Mouse (Mus musculus): Measurements from ENCODE around the gene Pla2g2f.

GRCm38 (mm10) chr4:138724354-138725126 is 32.9 kb downstream of the Pla2g2f start, which contains the start of gene Pla2g2c:
- TF ChIP-seq CTCF (IDR thresholded peaks at IDR 0.05; ENCODE audit: low read depth, low read length) (no peak), POLR2A (IDR thresholded peaks at IDR 0.05; ENCODE audit: borderline replicate concordance, low read depth, low read length) (no peak)

Measured in bone marrow macrophage, adult 2 months (primary cell).